Mouse (Mus musculus) forebrain, embryonic 14.5 days (tissue): ENCODE results near the gene Cux1. TPM values are rescaled to one million over a fixed set of nuclear protein-coding genes. Genes with fewer than 3 reads are reported as not detected.

Experiments used
- ATAC-seq: fragments of 200-750 bp; cut with Nextera tagmentation; 2 replicates; pipeline ENCODE4 v1.8.0; 2017; ENCODE audit warnings: mild to moderate bottlenecking, moderate library complexity
- DNase-seq: peaks from one replicate; pipeline ENCODE4 v3.0.0-alpha.2; 2015; ENCODE audit warnings: low spot score
- H3K27ac ChIP-seq: fragments of 300-500 bp; sonication (generic); 2 replicates; pipeline ENCODE4 v1.5.1; 2014; ENCODE audit warnings: low read depth, mild to moderate bottlenecking, control low read depth, low read length, moderate library complexity
- H3K27me3 ChIP-seq: fragments of 300-500 bp; sonication (generic); replicated peaks from 2 replicates; pipeline ENCODE4 v1.6.1; 2014; ENCODE audit warnings: low read length, control low read depth, mixed read lengths; ENCODE audit not compliant: control insufficient read depth, insufficient read depth
- H3K36me3 ChIP-seq: fragments of 300-500 bp; sonication (generic); 2 replicates; pipeline ENCODE4 v1.6.1; 2014; ENCODE audit warnings: low read length, control low read depth; ENCODE audit not compliant: control insufficient read depth, insufficient read depth
- H3K4me1 ChIP-seq: fragments of 300-500 bp; sonication (generic); 2 replicates; pipeline ENCODE4 v1.6.1; 2014; ENCODE audit warnings: antibody characterized with exemption, low read length, control low read depth; ENCODE audit not compliant: control insufficient read depth, insufficient read depth
- H3K4me2 ChIP-seq: fragments of 300-500 bp; sonication (generic); 2 replicates; pipeline ENCODE4 v1.6.1; 2014; ENCODE audit warnings: mild to moderate bottlenecking, control low read depth, low read length
- H3K4me3 ChIP-seq: fragments of 300-500 bp; sonication (generic); 2 replicates; pipeline ENCODE4 v1.5.1; 2014; ENCODE audit warnings: low read depth, low read length, control low read depth
- H3K9ac ChIP-seq: fragments of 300-500 bp; sonication (generic); 2 replicates; pipeline ENCODE4 v1.6.1; 2014; ENCODE audit warnings: mild to moderate bottlenecking, low read length, control low read depth, moderate library complexity
- H3K9me3 ChIP-seq: fragments of 300-500 bp; sonication (generic); replicated peaks from 2 replicates; pipeline ENCODE4 v1.6.1; 2016; ENCODE audit warnings: low read length, control low read depth, mixed read lengths; ENCODE audit not compliant: control insufficient read depth
- WGBS: fragments of 180-500 bp; shearing (Covaris S2); extraction: QIAGEN DNeasy Blood & Tissue Kit; methylation state at CpG from one replicate; pipeline ENCODE4 v1.1.7; 2014; 5-methylcytosine and 5-hydroxymethylcytosine counted together
- polyA plus RNA-seq: library from polyadenylated mRNA; unstranded; fragments of >200 nt; fragmentation: Nextera tagmentation; extraction: Ambion mirVana; gene quantifications from 2 replicates; pipeline ENCODE4 v1.2.1, GENCODE M21; 2014

The Cux1 gene
- polyA plus RNA-seq, 1 experiment from 2014 or later = 89.6 TPM

DNA sequence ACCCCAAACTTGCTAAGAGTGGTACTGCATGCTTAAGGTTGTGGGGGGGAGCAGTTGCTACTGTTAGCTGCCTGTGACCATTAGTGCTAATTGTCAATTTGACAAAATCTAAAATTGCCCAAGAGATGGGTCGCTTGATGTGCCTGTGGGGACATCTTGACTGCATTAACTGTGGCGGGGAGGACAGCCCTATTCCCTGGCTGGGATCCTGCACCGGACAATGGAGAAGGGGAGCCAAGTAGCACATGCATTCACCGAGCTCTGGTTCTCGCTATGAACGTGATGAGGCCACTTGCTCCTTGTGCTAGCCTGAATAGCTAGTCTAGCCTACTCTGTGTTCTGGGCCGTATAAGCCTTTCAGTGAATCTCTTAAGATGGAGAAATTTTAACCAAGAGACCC lies 72.4 kb downstream of the Cux1 start:
- no peak for ATAC-seq
- Histone ChIP-seq H3K4me3 (no peak overlapping the region), H3K36me3 (no peaks in the 10 kb centered on the region), H3K4me1 (peaks cover 11% of the 10 kb centered on the region; the same call in 1 of the 2 replicates), H3K4me2 (no peak overlapping the region), H3K27ac (no peak overlapping the region), H3K27me3 (no peaks in the 10 kb centered on the region), H3K9ac (no peak overlapping the region), H3K9me3 (no peaks in the 10 kb centered on the region)
- WGBS = 82% methylated on average over 7 of the region's 7 CpGs
- DNase-seq = no peak

DNA sequence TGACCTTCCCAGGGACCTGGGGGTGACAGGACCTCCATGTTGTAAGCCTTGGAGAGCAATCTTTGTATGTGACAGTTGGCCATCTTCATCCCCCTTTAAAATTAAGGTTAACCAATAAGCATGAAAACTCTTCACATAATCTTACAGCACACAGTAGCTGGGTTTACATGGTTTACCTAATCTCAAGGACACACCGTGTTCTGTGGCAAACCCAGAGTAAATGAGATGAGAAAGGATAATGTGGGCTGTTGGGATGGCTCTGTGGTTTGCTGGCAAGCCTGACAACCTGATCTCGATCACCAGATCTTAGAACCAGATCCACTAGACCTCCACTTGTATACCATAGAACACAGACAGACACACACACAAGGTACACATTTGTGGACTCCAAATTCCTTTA lies 73.0 kb downstream of the Cux1 start:
- 95% methylated on average over 2 of the region's 2 CpGs for WGBS
- Histone ChIP-seq H3K9ac (no peak overlapping the region), H3K36me3 (no peaks in the 10 kb centered on the region), H3K4me1 (peaks cover 7% of the 10 kb centered on the region; the same call in 1 of the 2 replicates), H3K9me3 (no peaks in the 10 kb centered on the region), H3K27me3 (no peaks in the 10 kb centered on the region), H3K27ac (no peak overlapping the region), H3K4me3 (no peak overlapping the region), H3K4me2 (no peak overlapping the region)
- ATAC-seq (no peak), DNase-seq (no peak)

DNA sequence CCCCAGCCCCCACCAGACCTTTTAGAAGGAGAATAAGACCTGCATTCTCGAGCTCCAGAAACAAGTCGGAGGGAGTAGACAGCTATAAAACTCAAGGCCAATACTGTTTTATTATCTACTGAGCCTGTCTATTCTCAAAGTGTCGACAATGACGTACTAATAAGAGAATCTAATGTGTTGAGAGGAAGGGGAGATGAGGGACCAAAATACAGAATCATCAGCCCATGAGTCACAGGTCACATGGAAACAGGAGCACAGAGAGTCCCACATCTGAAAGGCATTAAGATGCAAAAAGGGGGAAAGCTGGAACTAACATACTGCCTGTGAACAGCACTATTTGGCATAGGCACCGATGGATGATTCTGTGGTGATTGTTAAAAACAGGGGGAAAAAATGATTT lies 77.8 kb downstream of the Cux1 start:
- DNase-seq (no peak), ATAC-seq (no peak)
- Histone ChIP-seq H3K9me3 (no peaks in the 10 kb centered on the region), H3K4me1 (no peaks in the 10 kb centered on the region), H3K4me2 (no peak overlapping the region), H3K4me3 (no peak overlapping the region), H3K27me3 (no peaks in the 10 kb centered on the region), H3K36me3 (peaks cover 11% of the 10 kb centered on the region), H3K9ac (no peak overlapping the region), H3K27ac (no peak overlapping the region)
- WGBS = 91% methylated on average over 5 of the region's 5 CpGs

DNA sequence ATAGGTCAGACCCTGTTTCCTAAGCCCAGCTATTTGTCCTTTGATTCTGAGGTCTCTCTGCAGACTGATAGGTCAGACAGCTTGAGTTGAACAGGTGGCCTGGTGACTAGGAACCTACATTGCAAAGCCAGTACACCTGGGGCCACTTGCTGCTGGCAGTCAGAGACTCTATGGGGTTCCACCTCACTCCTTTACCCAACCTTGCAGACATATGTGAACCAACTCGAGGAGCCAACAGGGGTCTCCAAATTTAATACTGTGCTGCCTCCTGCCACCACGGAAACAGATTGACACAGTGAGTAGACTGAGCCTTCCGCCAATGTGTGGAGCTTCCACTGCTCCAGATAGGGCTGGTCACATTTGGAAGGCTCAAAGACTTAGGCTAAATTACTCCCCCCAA lies 78.6 kb downstream of the Cux1 start:
- whole genome bisulfite sequencing = 81% methylated on average over 3 of the region's 3 CpGs

DNA sequence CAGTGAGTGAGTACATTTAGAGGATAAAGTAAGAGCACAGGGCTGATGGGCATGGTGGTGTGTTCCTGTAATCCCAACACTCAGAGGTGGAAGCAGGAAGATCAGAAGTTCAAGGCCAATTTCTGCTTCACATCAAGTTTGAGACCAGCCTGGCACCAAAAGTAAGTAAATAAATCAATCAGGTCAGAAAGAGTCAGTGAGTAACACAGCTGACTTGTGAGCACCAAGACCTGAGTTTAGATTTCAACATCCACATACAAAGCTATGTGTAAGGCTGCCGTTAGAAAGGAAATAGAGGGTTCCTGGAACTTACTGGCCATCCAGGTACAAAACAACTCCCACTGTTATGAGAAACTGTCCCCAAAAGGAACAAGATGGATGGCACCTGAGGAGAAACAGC lies 79.1 kb downstream of the Cux1 start:
- DNase-seq = no peak
- WGBS = 92% methylated on average over 1 of the region's 1 CpGs
- Histone ChIP-seq H3K9me3 (no peaks in the 10 kb centered on the region), H3K4me3 (no peak overlapping the region), H3K4me2 (no peak overlapping the region), H3K27me3 (no peaks in the 10 kb centered on the region), H3K27ac (no peak overlapping the region), H3K9ac (no peak overlapping the region), H3K4me1 (no peaks in the 10 kb centered on the region), H3K36me3 (peaks cover 18% of the 10 kb centered on the region)
- no peak for ATAC-seq

More for the DNA sequence above, 78.6 kb downstream of the Cux1 start:
- H3K27ac ChIP-seq = no peak overlapping the region
- no peaks in the 10 kb centered on the region for H3K9me3 ChIP-seq
- no peaks in the 10 kb centered on the region for H3K27me3 ChIP-seq
- ATAC-seq = no peak
- peaks cover 17% of the 10 kb centered on the region for H3K36me3 ChIP-seq
- no peak overlapping the region for H3K4me3 ChIP-seq
- no peak overlapping the region for H3K4me2 ChIP-seq
- no peak overlapping the region for H3K9ac ChIP-seq
- no peak for DNase-seq
- no peaks in the 10 kb centered on the region for H3K4me1 ChIP-seq

DNA sequence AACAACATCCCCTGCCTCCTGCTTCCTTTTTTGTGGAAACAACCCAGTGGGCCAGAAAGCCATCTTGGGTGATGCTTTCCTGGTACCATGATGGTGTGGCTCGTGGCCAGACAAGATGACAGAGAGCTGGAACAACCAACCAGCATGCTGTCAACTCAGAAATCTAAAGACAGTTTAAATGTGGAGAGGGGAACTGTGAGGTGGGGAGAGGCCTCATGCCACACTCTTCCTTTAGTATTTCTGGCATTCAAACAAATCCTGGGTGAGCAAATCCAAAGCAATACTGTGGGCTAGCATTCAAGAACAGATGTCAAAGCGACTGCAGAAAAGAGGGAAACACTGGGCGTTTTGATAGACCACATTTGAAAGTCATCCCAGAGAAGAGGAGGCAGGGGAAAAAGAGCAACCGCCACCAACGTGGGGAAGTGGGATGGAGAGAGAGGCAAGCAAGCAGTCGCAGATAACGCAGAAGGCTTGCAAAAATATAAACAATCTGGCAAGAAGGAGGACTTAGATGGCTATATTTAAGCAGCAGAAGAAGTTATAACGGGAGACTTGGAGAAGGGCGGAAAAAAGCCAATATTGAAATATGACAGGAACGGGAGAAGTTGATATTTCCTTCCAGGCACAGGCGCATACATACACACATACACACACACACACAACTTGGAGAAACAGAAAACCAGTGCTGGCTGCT lies 79.7 kb downstream of the Cux1 start:
- DNase-seq (peak; percentile 81), ATAC-seq (peak; percentile 73; the same call in 1 of the 2 replicates)
- no peak overlapping the region for H3K27ac ChIP-seq
- H3K4me2 ChIP-seq = no peak overlapping the region
- 70% methylated on average over 11 of the region's 11 CpGs for WGBS
- no peaks in the 10 kb centered on the region for H3K4me1 ChIP-seq
- peaks cover 18% of the 10 kb centered on the region for H3K36me3 ChIP-seq
- no peak overlapping the region for H3K4me3 ChIP-seq
- no peaks in the 10 kb centered on the region for H3K27me3 ChIP-seq
- no peak overlapping the region for H3K9ac ChIP-seq
- no peaks in the 10 kb centered on the region for H3K9me3 ChIP-seq

DNA sequence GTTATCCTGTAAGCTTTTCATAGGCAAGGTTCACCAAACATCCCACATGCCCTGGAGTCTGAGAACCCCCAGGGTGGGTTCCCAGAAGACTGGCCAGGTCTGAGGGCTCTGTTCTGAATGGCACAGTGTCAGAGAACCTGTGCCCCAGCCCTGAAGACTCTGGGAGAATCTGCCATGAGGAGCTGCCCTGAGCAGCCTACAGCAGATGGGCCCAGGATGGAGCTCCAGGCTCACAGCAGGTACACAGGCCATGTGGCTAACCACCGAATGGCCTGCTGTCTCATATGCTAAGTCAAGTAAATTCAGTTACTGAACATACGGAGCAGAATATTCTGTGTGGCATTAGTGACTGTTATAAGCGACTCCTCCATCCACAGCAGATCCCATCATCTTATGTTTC lies 80.9 kb downstream of the Cux1 start:
- Histone ChIP-seq H3K4me2 (no peak overlapping the region), H3K36me3 (peaks cover 18% of the 10 kb centered on the region), H3K27me3 (no peaks in the 10 kb centered on the region), H3K27ac (no peak overlapping the region), H3K4me1 (no peaks in the 10 kb centered on the region), H3K4me3 (no peak overlapping the region), H3K9me3 (no peaks in the 10 kb centered on the region), H3K9ac (no peak overlapping the region)
- 87% methylated on average over 3 of the region's 3 CpGs for WGBS
- ATAC-seq (no peak), DNase-seq (no peak)

DNA sequence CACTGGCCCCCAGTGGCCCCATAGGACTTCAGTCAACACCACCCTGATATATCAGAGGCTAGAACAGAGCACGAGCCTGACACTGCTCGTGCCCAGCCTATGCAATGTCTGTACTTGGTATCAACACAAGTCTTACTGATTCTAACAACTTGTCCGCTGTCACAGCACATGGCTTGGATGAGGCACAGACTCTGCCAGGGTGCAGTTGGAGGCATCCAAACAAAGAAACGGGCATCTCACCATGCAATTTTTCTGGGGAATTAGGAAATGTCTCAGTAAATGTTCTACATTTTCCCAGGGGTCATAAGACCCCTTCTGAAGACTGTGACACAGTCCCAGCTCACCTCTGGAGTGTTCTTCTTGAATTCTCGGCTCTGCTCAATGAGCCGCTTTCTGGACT lies 81.9 kb downstream of the Cux1 start:
- Histone ChIP-seq H3K9ac (no peak overlapping the region), H3K9me3 (no peaks in the 10 kb centered on the region), H3K27ac (no peak overlapping the region), H3K4me1 (no peaks in the 10 kb centered on the region), H3K27me3 (no peaks in the 10 kb centered on the region), H3K4me2 (no peak overlapping the region), H3K36me3 (peaks cover 18% of the 10 kb centered on the region), H3K4me3 (no peak overlapping the region)
- DNase-seq = no peak
- no peak for ATAC-seq
- WGBS = 94% methylated on average over 6 of the region's 6 CpGs

DNA sequence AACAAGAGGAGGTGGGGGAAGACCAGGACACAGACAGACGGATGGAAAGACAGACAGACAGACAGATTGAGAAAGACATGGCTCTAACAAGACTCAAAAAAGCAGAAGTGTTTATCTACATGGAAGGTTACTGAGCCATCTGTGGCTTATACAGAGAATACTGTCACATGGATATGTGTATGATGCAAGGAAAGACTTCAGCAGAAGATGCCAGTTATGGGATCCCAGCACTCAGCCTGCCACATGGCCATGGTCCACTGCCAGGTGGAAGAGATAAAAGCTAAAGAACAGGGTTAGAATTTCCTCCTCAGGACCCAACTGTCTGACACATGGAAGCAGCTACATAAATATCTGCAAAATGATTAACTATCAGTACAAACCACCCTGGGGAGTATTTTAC lies 84.9 kb downstream of the Cux1 start:
- no peak for DNase-seq
- Histone ChIP-seq H3K4me2 (no peak overlapping the region), H3K36me3 (peaks cover 18% of the 10 kb centered on the region), H3K9ac (no peak overlapping the region), H3K27me3 (no peaks in the 10 kb centered on the region), H3K4me3 (no peak overlapping the region), H3K4me1 (no peaks in the 10 kb centered on the region), H3K27ac (no peak overlapping the region), H3K9me3 (no peaks in the 10 kb centered on the region)
- 73% methylated on average over 1 of the region's 1 CpGs for WGBS
- no peak for ATAC-seq
